ENCODE assay signal across 30 mouse cellular contexts in genomic region chr2:163492018-163492417, GRCm38 (mm10). TPM values are rescaled to one million over a fixed set of nuclear protein-coding genes. Genes with fewer than 3 reads are reported as not detected.
DNase-seq lines count a peak whose midpoint lies in the region; ATAC-seq and TF ChIP-seq lines count a peak whose summit lies in the region.
"Had no signal": no experiment of that assay in that cellular context is flagged by ENCODE, and none has a peak within 500 bp of the region (broad histone marks: within the 10 kb centered on the region; RNA-seq: fewer than 3 reads in every experiment).

Gene R3hdml, plus strand, starts transcription at chr2:163492318.

- peaks cover 14% of the 10 kb centered on the region; the same call in 1 of the 2 replicates for H3K4me1 ChIP-seq in hindbrain, embryonic 13.5 days (replicated peaks)
- H3K4me1 ChIP-seq in hindbrain, embryonic 14.5 days (replicated peaks; ENCODE audit: control insufficient read depth, insufficient read depth, low read length): no peaks in the 10 kb centered on the region
- no peaks in the 10 kb centered on the region for H3K4me1 ChIP-seq in kidney, postnatal 0 days (replicated peaks; ENCODE audit: insufficient read depth, low read length)
- peaks cover 55% of the 10 kb centered on the region for H3K4me1 ChIP-seq in E14TG2a.4 (replicated peaks; ENCODE audit: low read depth, low read length)
- no peaks in the 10 kb centered on the region for H3K4me1 ChIP-seq in limb, embryonic 14.5 days (ENCODE audit: control insufficient read depth, insufficient read depth, low read length)
- H3K4me1 ChIP-seq: limb, embryonic 12.5 days had no signal

- ATAC-seq in hindbrain, embryonic 13.5 days (ENCODE audit: low FRiP score): no peak
- ATAC-seq in hindbrain, embryonic 14.5 days (ENCODE audit: low FRiP score): no peak
- no peak for ATAC-seq in kidney, postnatal 0 days (replicated peaks; ENCODE audit: low FRiP score, low read depth)
- ATAC-seq in limb, embryonic 14.5 days (ENCODE audit: low FRiP score, low read depth): no peak
- ATAC-seq: liver, postnatal 0 days had no signal

- 78% methylated on average over 5 of the region's 5 CpGs for WGBS in hindbrain, embryonic 13.5 days
- 76% methylated on average over 5 of the region's 5 CpGs for WGBS in hindbrain, embryonic 14.5 days
- WGBS in kidney, postnatal 0 days: 74% methylated on average over 5 of the region's 5 CpGs
- WGBS in limb, embryonic 14.5 days: 83% methylated on average over 5 of the region's 5 CpGs

- DNase-seq in hindbrain, embryonic 14.5 days (ENCODE audit: low spot score): no peak
- DNase-seq in kidney, postnatal 0 days (ENCODE audit: low spot score): no peak
- no peak for DNase-seq in kidney, postnatal 10 days
- DNase-seq in limb, embryonic 14.5 days (ENCODE audit: low spot score): no peak
- DNase-seq in layer of hippocampus, adult 2 months (ENCODE audit: low spot score in 2 of 2): no peak
- DNase-seq: adrenal gland, adult 8-10 months; cerebellum, adult 8-10 months; gastrocnemius, postnatal 14 days; heart, postnatal 14 days; kidney, adult 2 months; layer of hippocampus, adult 9-11 months; liver, postnatal 0 days; lung, postnatal 36 days; right cerebral cortex, postnatal 4 days; thymus, adult 18-20 months; thymus, postnatal 25 days had no signal

- no peak within 1 kb of the TSS for H3K4me2 ChIP-seq in hindbrain, embryonic 13.5 days
- H3K4me2 ChIP-seq in hindbrain, embryonic 14.5 days (replicated peaks): no peak within 1 kb of the TSS
- H3K4me2 ChIP-seq in kidney, postnatal 0 days (ENCODE audit: low read length): no peak within 1 kb of the TSS
- H3K4me2 ChIP-seq in limb, embryonic 14.5 days (replicated peaks; ENCODE audit: low read depth, low read length, severe bottlenecking): no peak within 1 kb of the TSS
- H3K4me2 ChIP-seq: embryonic facial prominence, embryonic 15.5 days; limb, embryonic 12.5 days; liver, embryonic 11.5 days; neural tube, embryonic 13.5 days had no signal

- no peak within 1 kb of the TSS for H3K4me3 ChIP-seq in hindbrain, embryonic 13.5 days
- H3K4me3 ChIP-seq in hindbrain, embryonic 14.5 days (replicated peaks; ENCODE audit: low read length): no peak within 1 kb of the TSS
- no peak within 1 kb of the TSS for H3K4me3 ChIP-seq in kidney, postnatal 0 days (replicated peaks; ENCODE audit: low read depth, low read length)
- H3K4me3 ChIP-seq in E14TG2a.4 (replicated peaks; ENCODE audit: low read length): peak within 1 kb of the TSS; percentile 53
- H3K4me3 ChIP-seq in limb, embryonic 14.5 days (replicated peaks; ENCODE audit: low read length): no peak within 1 kb of the TSS
- H3K4me3 ChIP-seq in layer of hippocampus, adult 2 months: no peak within 1 kb of the TSS
- H3K4me3 ChIP-seq: embryonic facial prominence, embryonic 10.5 days; embryonic facial prominence, embryonic 15.5 days; limb, embryonic 12.5 days; neural tube, embryonic 13.5 days had no signal

- H3K9me3 ChIP-seq in hindbrain, embryonic 13.5 days: no peaks in the 10 kb centered on the region
- no peaks in the 10 kb centered on the region for H3K9me3 ChIP-seq in hindbrain, embryonic 14.5 days (ENCODE audit: control insufficient read depth, low read length)
- H3K9me3 ChIP-seq in kidney, postnatal 0 days (replicated peaks; ENCODE audit: low read length): no peaks in the 10 kb centered on the region
- no peaks in the 10 kb centered on the region for H3K9me3 ChIP-seq in E14TG2a.4 (ENCODE audit: low read length)
- no peaks in the 10 kb centered on the region for H3K9me3 ChIP-seq in limb, embryonic 14.5 days (ENCODE audit: control insufficient read depth, low read length)
- H3K9me3 ChIP-seq: embryonic facial prominence, embryonic 10.5 days; embryonic facial prominence, embryonic 15.5 days; G1E; limb, embryonic 12.5 days; neural tube, embryonic 13.5 days had no signal

- TF ChIP-seq POLR2A in limb, embryonic 14.5 days (IDR thresholded peaks at IDR 0.05; ENCODE audit: borderline replicate concordance, extremely low read depth, insufficient read depth, insufficient read length): no peak

- TF ChIP-seq CTCF in kidney, postnatal 0 days (IDR thresholded peaks at IDR 0.05; ENCODE audit: low read depth): no peak
- no peak for TF ChIP-seq CTCF in E14TG2a.4 (conservative IDR thresholded peaks at IDR 0.05; ENCODE audit: low read length)
- no peak for TF ChIP-seq CTCF in layer of hippocampus, adult 2 months (conservative IDR thresholded peaks at IDR 0.05)

- H3K27ac ChIP-seq in hindbrain, embryonic 13.5 days: no peak within 1 kb of the TSS
- H3K27ac ChIP-seq in hindbrain, embryonic 14.5 days: no peak within 1 kb of the TSS
- no peak within 1 kb of the TSS for H3K27ac ChIP-seq in kidney, postnatal 0 days
- H3K27ac ChIP-seq in limb, embryonic 14.5 days (replicated peaks; ENCODE audit: low read depth, low read length): no peak within 1 kb of the TSS
- no peak within 1 kb of the TSS for H3K27ac ChIP-seq in layer of hippocampus, adult 2 months
- H3K27ac ChIP-seq: embryonic facial prominence, embryonic 10.5 days; embryonic facial prominence, embryonic 15.5 days; limb, embryonic 12.5 days; neural tube, embryonic 13.5 days had no signal

- H3K36me3 ChIP-seq in hindbrain, embryonic 13.5 days: no peaks in the 10 kb centered on the region
- no peaks in the 10 kb centered on the region for H3K36me3 ChIP-seq in hindbrain, embryonic 14.5 days (replicated peaks; ENCODE audit: control insufficient read depth, insufficient read depth)
- H3K36me3 ChIP-seq in kidney, postnatal 0 days (ENCODE audit: insufficient read depth, low read length): no peaks in the 10 kb centered on the region
- no peaks in the 10 kb centered on the region for H3K36me3 ChIP-seq in E14TG2a.4 (ENCODE audit: insufficient read depth, low read length)
- no peaks in the 10 kb centered on the region for H3K36me3 ChIP-seq in limb, embryonic 14.5 days (ENCODE audit: control insufficient read depth, insufficient read depth, low read length)
- H3K36me3 ChIP-seq: embryonic facial prominence, embryonic 10.5 days; embryonic facial prominence, embryonic 15.5 days; G1E; limb, embryonic 12.5 days; neural tube, embryonic 13.5 days had no signal

- H3K9ac ChIP-seq in hindbrain, embryonic 13.5 days: peak within 1 kb of the TSS; percentile 29; the same call in 1 of the 2 replicates
- no peak within 1 kb of the TSS for H3K9ac ChIP-seq in hindbrain, embryonic 14.5 days
- H3K9ac ChIP-seq in kidney, postnatal 0 days (ENCODE audit: low read depth, low read length): 0 out of 2 replicates have a peak within 1 kb of the TSS, but pooled peaks have one; percentile 14
- H3K9ac ChIP-seq in limb, embryonic 14.5 days (ENCODE audit: low read depth, low read length, severe bottlenecking): 0 out of 2 replicates have a peak within 1 kb of the TSS, but pooled peaks have one; percentile 21
- H3K9ac ChIP-seq: embryonic facial prominence, embryonic 15.5 days; limb, embryonic 12.5 days; liver, postnatal 0 days; neural tube, embryonic 13.5 days had no signal

- H3K27me3 ChIP-seq in hindbrain, embryonic 13.5 days: no peaks in the 10 kb centered on the region
- H3K27me3 ChIP-seq in hindbrain, embryonic 14.5 days (ENCODE audit: control insufficient read depth, insufficient read depth, low read length): no peaks in the 10 kb centered on the region
- no peaks in the 10 kb centered on the region for H3K27me3 ChIP-seq in kidney, postnatal 0 days (ENCODE audit: insufficient read depth, low read length)
- 0 out of 2 replicates have a peak, but pooled peaks cover 7% of the 10 kb centered on the region for H3K27me3 ChIP-seq in E14TG2a.4 (ENCODE audit: insufficient read depth, low read length)
- no peaks in the 10 kb centered on the region for H3K27me3 ChIP-seq in limb, embryonic 14.5 days (ENCODE audit: control insufficient read depth, insufficient read depth, low read length)
- H3K27me3 ChIP-seq: neural tube, embryonic 13.5 days had no signal

RNA-seq across cellular contexts. Expression of gene R3hdml, which starts in this region (rescaled TPM):
- not detected in 2 replicates for polyA plus RNA-seq in hindbrain, embryonic 13.5 days (2015; fragmentation: Nextera tagmentation; extraction: Ambion mirVana)
- polyA plus RNA-seq in hindbrain, embryonic 14.5 days (2014; fragmentation: Nextera tagmentation; extraction: Ambion mirVana): 0.26 and 0.29 TPM in 2 replicates
- polyA plus RNA-seq in kidney, postnatal 0 days (2015; fragmentation: Nextera tagmentation; extraction: Ambion mirVana): 27.4 and 29.8 TPM in 2 replicates
- 0.14 and 0.16 TPM in 2 replicates for polyA plus RNA-seq in limb, embryonic 14.5 days (2012; rRNA removed)
- 0.36 TPM in 1 of 2 replicates, not detected in the other for polyA plus RNA-seq in limb, embryonic 14.5 days (2014; fragmentation: Nextera tagmentation; extraction: Ambion mirVana)
- not detected for total RNA-seq in layer of hippocampus, adult 2 months (2021)
- total RNA-seq: adrenal gland, adult 8-10 months; G1E; gastrocnemius, postnatal 14 days; granulocyte monocyte progenitor cell, adult 5-6 weeks; heart, postnatal 14 days; megakaryocyte, adult 5-6 weeks had no signal
- polyA plus RNA-seq: embryonic facial prominence, embryonic 10.5 days; forebrain, embryonic 14.5 days; G1E; heart, embryonic 14.5 days; limb, embryonic 12.5 days; liver, embryonic 11.5 days; liver, postnatal 0 days; lung, embryonic 16.5 days; neural tube, embryonic 13.5 days; spleen, adult 2 months had no signal

Comparison
In these comparisons a context has a peak if more than half of its experiments do, and no peak if none do; other contexts are left out.
1. RNA of gene R3hdml (polyA plus RNA-seq): 27.4 to 29.8 TPM in kidney, postnatal 0 days; 0.26 to 0.29 TPM in hindbrain, embryonic 14.5 days, 0.14 to 0.36 TPM in limb, embryonic 14.5 days and not detected in hindbrain, embryonic 13.5 days; every median in the first group is over 10 times any median in the second.